Mouse (Mus musculus): ENCODE results near the gene Ap3b1. TPM values are rescaled to one million over a fixed set of nuclear protein-coding genes. Genes with fewer than 3 reads are reported as not detected.
A peak's percentile ranks its signal among the peaks of the same experiment; 100 is the strongest.

Ap3b1 gene
- polyA plus RNA-seq, 1 experiment from 2014 or later = 52.2 TPM

DNA sequence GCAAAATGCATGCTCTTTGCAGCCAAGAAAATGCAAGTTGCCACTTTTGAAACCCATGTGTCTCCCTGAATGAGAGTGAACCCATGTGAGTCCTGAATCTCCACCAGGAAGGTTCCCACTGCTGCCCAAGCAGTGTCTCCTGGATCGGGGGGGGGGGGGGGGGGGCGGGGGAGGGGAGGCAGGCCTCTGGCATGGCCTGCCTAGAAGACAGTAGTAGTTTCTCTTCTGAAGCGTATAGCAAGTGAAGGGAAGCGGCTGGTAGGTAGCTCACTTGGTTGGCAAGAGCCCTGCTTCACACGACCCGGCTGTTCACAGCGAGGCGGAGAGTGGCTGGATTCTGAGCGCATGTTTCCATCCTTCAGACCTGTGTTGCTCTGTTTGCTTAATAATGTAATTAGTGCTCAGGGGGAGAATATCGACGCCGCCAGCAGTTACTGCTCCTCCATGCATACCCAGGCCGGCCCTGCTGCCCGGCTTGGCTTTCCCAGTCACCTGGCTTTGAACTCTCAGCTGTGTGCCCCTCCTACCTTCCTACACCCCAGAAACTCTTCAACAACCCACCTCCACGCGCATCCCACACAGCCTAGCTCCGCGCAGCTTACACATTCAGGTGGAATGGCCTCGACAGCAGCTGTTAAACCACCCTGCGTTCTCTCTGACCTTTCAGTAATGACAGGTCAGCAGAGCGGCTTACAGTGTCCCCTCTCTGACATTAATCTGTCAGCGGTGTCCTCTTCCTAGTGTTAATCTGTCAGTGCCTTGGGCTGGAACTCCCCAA lies 217.8 kb downstream of the Ap3b1 start:
- Histone ChIP-seq H3K27me3 (replicated peaks) (0 out of 2 replicates have a peak, but pooled peaks cover 2% of the 10 kb centered on the region), H3K4me2 (replicated peaks) (no peak overlapping the region), H3K27ac (no peak overlapping the region), H3K9me3 (no peaks in the 10 kb centered on the region), H3K9ac (no peak overlapping the region), H3K36me3 (no peaks in the 10 kb centered on the region), H3K4me3 (replicated peaks) (no peak overlapping the region), H3K4me1 (replicated peaks) (0 out of 2 replicates have a peak, but pooled peaks cover 5% of the 10 kb centered on the region)
- WGBS = 39% methylated on average over 21 of the region's 22 CpGs
- ATAC-seq = no peak

GRCm38 (mm10) chr13:94577177-94577540 lies 218.4 kb downstream of the Ap3b1 start:
- Histone ChIP-seq H3K27ac (no peak overlapping the region), H3K4me2 (replicated peaks) (no peak overlapping the region), H3K4me1 (replicated peaks) (0 out of 2 replicates have a peak, but pooled peaks cover 5% of the 10 kb centered on the region), H3K36me3 (no peaks in the 10 kb centered on the region), H3K27me3 (replicated peaks) (0 out of 2 replicates have a peak, but pooled peaks cover 2% of the 10 kb centered on the region), H3K9me3 (no peaks in the 10 kb centered on the region), H3K9ac (no peak overlapping the region), H3K4me3 (replicated peaks) (no peak overlapping the region)
- no peak for ATAC-seq
- 74% methylated on average over 2 of the region's 2 CpGs for WGBS

DNA sequence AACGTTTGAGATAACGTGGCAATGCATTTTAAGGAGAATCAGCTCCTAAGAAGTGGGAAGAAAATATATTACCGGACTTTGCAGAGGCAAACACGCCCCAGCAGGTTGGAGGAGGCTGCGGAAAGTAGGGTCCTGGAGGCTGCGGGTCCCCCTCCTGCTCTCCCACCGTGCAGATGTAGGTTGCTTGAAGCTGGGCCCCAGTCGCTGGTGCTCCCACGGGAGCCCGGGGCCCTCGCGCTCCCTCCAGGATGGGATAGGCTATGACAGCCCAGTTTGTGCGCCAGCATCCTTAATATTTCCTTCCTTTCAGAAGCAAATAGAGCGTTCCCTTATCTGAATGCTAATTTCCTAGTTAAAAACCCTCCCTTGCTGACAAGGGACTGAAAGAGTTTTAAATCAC lies 236.5 kb downstream of the Ap3b1 start:
- Histone ChIP-seq H3K36me3 (no peaks in the 10 kb centered on the region), H3K9me3 (no peaks in the 10 kb centered on the region), H3K4me2 (replicated peaks) (no peak overlapping the region), H3K4me3 (replicated peaks) (no peak overlapping the region), H3K27me3 (replicated peaks) (peaks cover 51% of the 10 kb centered on the region), H3K9ac (no peak overlapping the region), H3K27ac (no peak overlapping the region), H3K4me1 (replicated peaks) (peaks cover 6% of the 10 kb centered on the region)
- WGBS = 8% methylated on average over 14 of the region's 14 CpGs
- ATAC-seq = no peak

DNA sequence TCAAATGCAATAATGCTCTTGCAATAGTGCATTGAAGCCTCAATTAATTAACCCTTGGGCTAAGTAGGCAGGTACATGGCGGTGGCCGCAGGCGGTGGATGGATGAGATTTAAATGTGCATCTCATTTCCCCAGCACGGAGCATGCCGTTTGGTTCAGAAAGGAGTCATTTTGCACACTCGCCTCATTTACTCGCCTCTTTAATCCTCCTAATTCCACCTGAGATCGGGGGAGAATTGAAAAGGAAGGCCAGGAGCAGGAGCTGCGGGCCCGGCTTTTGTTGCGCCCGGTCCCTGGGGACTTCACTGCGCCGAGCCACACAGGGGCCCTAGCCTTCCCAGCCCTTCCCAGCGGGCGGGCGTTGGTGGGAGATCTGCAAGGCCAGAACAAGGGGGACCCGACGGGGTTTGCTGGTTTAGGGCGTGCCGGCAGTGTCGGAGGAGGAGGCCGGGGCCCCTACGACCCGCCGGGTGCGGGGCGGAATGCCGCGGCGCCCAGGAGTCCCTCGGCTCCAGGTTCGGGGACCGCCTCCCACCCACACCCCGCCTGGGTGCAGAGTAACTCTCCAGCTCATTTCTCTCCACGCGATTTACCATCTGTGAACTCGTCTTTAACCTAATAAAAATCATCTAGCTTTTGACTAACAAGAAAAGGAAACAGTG lies 237.1 kb downstream of the Ap3b1 start:
- no peak overlapping the region for H3K9ac ChIP-seq
- peaks cover 51% of the 10 kb centered on the region for H3K27me3 ChIP-seq (replicated peaks)
- ATAC-seq = no peak

GRCm38 (mm10) chr13:94596386-94597033 lies 237.8 kb downstream of the Ap3b1 start:
- 8% methylated on average over 20 of the region's 20 CpGs for WGBS
- H3K27me3 ChIP-seq (replicated peaks) = peaks cover 52% of the 10 kb centered on the region

More for the DNA sequence above, 237.1 kb downstream of the Ap3b1 start:
- WGBS = 3% methylated on average over 38 of the region's 38 CpGs
- Histone ChIP-seq H3K27ac (no peak overlapping the region), H3K4me3 (replicated peaks) (peak overlapping the region; percentile 26), H3K4me1 (replicated peaks) (peaks cover 6% of the 10 kb centered on the region), H3K4me2 (replicated peaks) (peak overlapping the region; percentile 56), H3K9me3 (no peaks in the 10 kb centered on the region), H3K36me3 (no peaks in the 10 kb centered on the region)

GRCm38 (mm10) chr13:94599718-94600117 lies 241.0 kb downstream of the Ap3b1 start:
- Histone ChIP-seq H3K9ac (no peak overlapping the region), H3K4me1 (replicated peaks) (peaks cover 6% of the 10 kb centered on the region), H3K36me3 (no peaks in the 10 kb centered on the region), H3K27me3 (replicated peaks) (peaks cover 39% of the 10 kb centered on the region), H3K4me2 (replicated peaks) (no peak overlapping the region), H3K9me3 (no peaks in the 10 kb centered on the region), H3K4me3 (replicated peaks) (no peak overlapping the region), H3K27ac (no peak overlapping the region)
- ATAC-seq = no peak
- 52% methylated on average over 8 of the region's 8 CpGs for WGBS

More at GRCm38 (mm10) chr13:94596386-94597033, 237.8 kb downstream of the Ap3b1 start:
- H3K9me3 ChIP-seq = no peaks in the 10 kb centered on the region
- no peak for ATAC-seq
- H3K36me3 ChIP-seq = no peaks in the 10 kb centered on the region
- peak overlapping the region; percentile 56 for H3K4me2 ChIP-seq (replicated peaks)
- H3K9ac ChIP-seq = no peak overlapping the region
- peaks cover 6% of the 10 kb centered on the region for H3K4me1 ChIP-seq (replicated peaks)
- H3K27ac ChIP-seq = no peak overlapping the region
- peak overlapping the region; percentile 26; the same call in 1 of the 2 replicates for H3K4me3 ChIP-seq (replicated peaks)

DNA sequence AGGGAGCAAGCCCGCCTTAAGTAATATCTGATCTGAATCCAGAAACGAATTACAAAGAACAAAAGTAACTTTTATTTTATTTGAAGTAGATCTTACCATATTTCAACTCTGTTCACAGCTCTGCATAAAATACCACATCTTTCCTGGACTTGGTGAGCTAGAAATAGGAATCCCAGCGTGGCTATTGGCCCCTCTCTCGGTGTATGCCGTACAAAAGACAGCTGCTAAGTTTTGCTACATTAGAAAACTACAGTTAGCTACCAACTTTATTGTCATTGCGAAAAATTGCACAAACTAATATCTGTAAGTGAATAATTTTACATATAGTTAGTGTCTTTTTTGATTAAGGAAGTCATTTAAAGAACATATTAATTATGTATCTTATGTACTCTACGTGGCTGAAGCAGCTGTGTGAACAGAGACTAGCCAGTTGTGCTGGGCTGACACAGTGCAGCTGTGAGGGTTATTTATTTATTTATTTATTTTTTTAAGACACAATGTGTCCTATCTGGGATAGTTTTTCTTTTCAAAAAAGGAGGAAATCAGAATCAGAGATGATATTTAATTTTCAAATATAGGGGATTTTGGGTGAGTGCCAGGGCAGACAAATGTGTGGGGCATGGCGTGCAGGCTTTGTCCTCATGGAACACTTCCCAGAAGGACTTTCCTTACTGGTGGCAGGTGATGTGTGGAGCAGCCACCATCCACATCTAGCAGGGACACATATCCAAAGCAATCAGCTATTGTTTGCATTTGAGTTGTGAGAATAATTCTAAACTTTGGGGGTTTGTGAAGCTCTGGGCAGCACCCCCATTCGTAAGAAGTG lies 248.5 kb downstream of the Ap3b1 start:
- Histone ChIP-seq H3K4me3 (replicated peaks) (no peak overlapping the region), H3K27me3 (replicated peaks) (no peaks in the 10 kb centered on the region), H3K27ac (no peak overlapping the region), H3K36me3 (no peaks in the 10 kb centered on the region), H3K4me2 (replicated peaks) (no peak overlapping the region), H3K9me3 (no peaks in the 10 kb centered on the region), H3K4me1 (replicated peaks) (peaks cover 5% of the 10 kb centered on the region; the same call in 1 of the 2 replicates), H3K9ac (no peak overlapping the region)
- no peak for ATAC-seq
- WGBS = 71% methylated on average over 9 of the region's 9 CpGs

- Histone ChIP-seq H3K9ac (no peak overlapping the region), H3K9me3 (no peaks in the 10 kb centered on the region), H3K36me3 (no peaks in the 10 kb centered on the region), H3K27me3 (replicated peaks) (no peaks in the 10 kb centered on the region), H3K4me3 (replicated peaks) (no peak overlapping the region), H3K4me1 (replicated peaks) (peaks cover 5% of the 10 kb centered on the region; the same call in 1 of the 2 replicates), H3K27ac (no peak overlapping the region), H3K4me2 (replicated peaks) (no peak overlapping the region)
- no peak for ATAC-seq
- 49% methylated on average over 7 of the region's 7 CpGs for WGBS
These were observed 249.1 kb downstream of the Ap3b1 start for GRCm38 (mm10) chr13:94607861-94608223.

GRCm38 (mm10) chr13:94608420-94608831 lies 249.7 kb downstream of the Ap3b1 start:
- no peak for ATAC-seq
- peaks cover 5% of the 10 kb centered on the region; the same call in 1 of the 2 replicates for H3K4me1 ChIP-seq (replicated peaks)
- H3K36me3 ChIP-seq = no peaks in the 10 kb centered on the region
- H3K27me3 ChIP-seq (replicated peaks) = no peaks in the 10 kb centered on the region
- H3K4me3 ChIP-seq (replicated peaks) = no peak overlapping the region
- H3K4me2 ChIP-seq (replicated peaks) = no peak overlapping the region
- WGBS = 17% methylated on average over 11 of the region's 11 CpGs
- H3K27ac ChIP-seq = no peak overlapping the region
- H3K9me3 ChIP-seq = no peaks in the 10 kb centered on the region
- H3K9ac ChIP-seq = no peak overlapping the region

DNA sequence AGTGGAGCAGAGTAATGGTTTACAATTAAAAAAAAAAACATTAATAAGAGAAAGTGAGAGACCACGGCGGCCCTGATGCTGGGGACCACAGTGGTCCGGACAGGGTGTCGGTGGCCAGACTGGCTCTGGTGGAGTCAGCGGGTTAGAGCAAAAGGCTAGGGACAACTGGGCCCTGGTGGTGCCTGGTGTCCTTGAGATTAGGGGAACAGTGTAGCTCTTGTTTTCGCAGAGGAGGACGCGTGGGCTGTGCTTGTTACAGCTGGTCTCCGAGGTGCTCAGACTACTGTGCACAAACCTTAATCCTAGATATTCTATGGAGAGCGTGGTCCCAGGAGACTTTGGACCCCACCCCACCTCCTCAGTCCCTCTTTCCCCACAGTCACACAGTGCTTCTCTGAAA lies 250.2 kb downstream of the Ap3b1 start:
- WGBS = 70% methylated on average over 10 of the region's 10 CpGs
- H3K9ac ChIP-seq = no peak overlapping the region
- peaks cover 5% of the 10 kb centered on the region; the same call in 1 of the 2 replicates for H3K4me1 ChIP-seq (replicated peaks)
- no peak overlapping the region for H3K4me3 ChIP-seq (replicated peaks)
- H3K27me3 ChIP-seq (replicated peaks) = no peaks in the 10 kb centered on the region
- no peak overlapping the region for H3K27ac ChIP-seq
- no peak for ATAC-seq
- no peak overlapping the region for H3K4me2 ChIP-seq (replicated peaks)
- no peaks in the 10 kb centered on the region for H3K36me3 ChIP-seq
- H3K9me3 ChIP-seq = no peaks in the 10 kb centered on the region
